Mouse (Mus musculus): Measurements from ENCODE around the gene Fndc9.

The Fndc9 gene

GRCm38 (mm10) chr11:46235334-46235733, at the start of gene Fndc9:
Gene Fndc9, plus strand, starts transcription at chr11:46235531.
- in situ Hi-C loops (cut with MboI; ENCODE audit: low pct_unique_long_range_greater_than_20kb in 1 of 2, low sequenced_read_pairs in 2 of 2, unreplicated experiment in 1 of 2), result no loop called here

GRCm38 (mm10) chr11:46188283-46188682, 47.0 kb upstream of the Fndc9 start:
- in situ Hi-C loops (cut with MboI; ENCODE audit: low pct_unique_long_range_greater_than_20kb in 1 of 2, low sequenced_read_pairs in 2 of 2, unreplicated experiment in 1 of 2), result no loop called here

GRCm38 (mm10) chr11:46194175-46194574, 41.2 kb upstream of the Fndc9 start:
- in situ Hi-C loops (cut with MboI; ENCODE audit: low pct_unique_long_range_greater_than_20kb in 1 of 2, low sequenced_read_pairs in 2 of 2, unreplicated experiment in 1 of 2), result no loop called here

- in situ Hi-C loops (cut with MboI; ENCODE audit: low pct_unique_long_range_greater_than_20kb in 1 of 2, low sequenced_read_pairs in 2 of 2, unreplicated experiment in 1 of 2), result loop anchor here in 1 of 2 experiments (25.0 kb wide), 1 partner anchor 163 kb away; no protein-coding TSS in a partner anchor
These were observed 34.7 kb upstream of the Fndc9 start for GRCm38 (mm10) chr11:46200664-46201063.

- in situ Hi-C loops (cut with MboI; ENCODE audit: low pct_unique_long_range_greater_than_20kb in 1 of 2, low sequenced_read_pairs in 2 of 2, unreplicated experiment in 1 of 2), result loop anchor here in 1 of 2 experiments (25.0 kb wide), 1 partner anchor 165 kb away; no protein-coding TSS in a partner anchor
These were observed 33.4 kb upstream of the Fndc9 start for GRCm38 (mm10) chr11:46201636-46202546.

GRCm38 (mm10) chr11:46202547-46202887, 32.8 kb upstream of the Fndc9 start:
- in situ Hi-C loops (cut with MboI; ENCODE audit: low pct_unique_long_range_greater_than_20kb in 1 of 2, low sequenced_read_pairs in 2 of 2, unreplicated experiment in 1 of 2), result loop anchor here in 1 of 2 experiments (25.0 kb wide), 1 partner anchor 165 kb away; no protein-coding TSS in a partner anchor

- in situ Hi-C loops (cut with MboI; ENCODE audit: low pct_unique_long_range_greater_than_20kb in 1 of 2, low sequenced_read_pairs in 2 of 2, unreplicated experiment in 1 of 2), result loop anchor here (5.0 to 25.0 kb wide), 2 partner anchors 168 kb away; no protein-coding TSS in a partner anchor
These were observed 30.5 kb upstream of the Fndc9 start for GRCm38 (mm10) chr11:46204841-46205240.

GRCm38 (mm10) chr11:46205639-46206409, 29.5 kb upstream of the Fndc9 start:
- in situ Hi-C loops (cut with MboI; ENCODE audit: low pct_unique_long_range_greater_than_20kb in 1 of 2, low sequenced_read_pairs in 2 of 2, unreplicated experiment in 1 of 2), result loop anchor here (5.0 to 25.0 kb wide), 2 partner anchors 169 kb away; no protein-coding TSS in a partner anchor

- in situ Hi-C loops (cut with MboI; ENCODE audit: low pct_unique_long_range_greater_than_20kb in 1 of 2, low sequenced_read_pairs in 2 of 2, unreplicated experiment in 1 of 2), result loop anchor here (5.0 to 25.0 kb wide), 2 partner anchors 173 kb away; no protein-coding TSS in a partner anchor
These were observed 25.4 kb upstream of the Fndc9 start for GRCm38 (mm10) chr11:46209884-46210283.

GRCm38 (mm10) chr11:46211858-46212257, 23.5 kb upstream of the Fndc9 start:
- in situ Hi-C loops (cut with MboI; ENCODE audit: low pct_unique_long_range_greater_than_20kb in 1 of 2, low sequenced_read_pairs in 2 of 2, unreplicated experiment in 1 of 2), result loop anchor here in 1 of 2 experiments (25.0 kb wide), 1 partner anchor 175 kb away; no protein-coding TSS in a partner anchor

GRCm38 (mm10) chr11:46213844-46214243, 21.5 kb upstream of the Fndc9 start:
- in situ Hi-C loops (cut with MboI; ENCODE audit: low pct_unique_long_range_greater_than_20kb in 1 of 2, low sequenced_read_pairs in 2 of 2, unreplicated experiment in 1 of 2), result loop anchor here in 1 of 2 experiments (25.0 kb wide), 1 partner anchor 177 kb away; no protein-coding TSS in a partner anchor

- in situ Hi-C loops (cut with MboI; ENCODE audit: low pct_unique_long_range_greater_than_20kb in 1 of 2, low sequenced_read_pairs in 2 of 2, unreplicated experiment in 1 of 2), result loop anchor here in 1 of 2 experiments (25.0 kb wide), 1 partner anchor 177 kb away; no protein-coding TSS in a partner anchor
These were observed 20.7 kb upstream of the Fndc9 start for GRCm38 (mm10) chr11:46214368-46215230.

- in situ Hi-C loops (cut with MboI; ENCODE audit: low pct_unique_long_range_greater_than_20kb in 1 of 2, low sequenced_read_pairs in 2 of 2, unreplicated experiment in 1 of 2), result loop anchor here in 1 of 2 experiments (25.0 kb wide), 1 partner anchor 178 kb away; no protein-coding TSS in a partner anchor
These were observed 20.0 kb upstream of the Fndc9 start for GRCm38 (mm10) chr11:46215354-46215753.

- in situ Hi-C loops (cut with MboI; ENCODE audit: low pct_unique_long_range_greater_than_20kb in 1 of 2, low sequenced_read_pairs in 2 of 2, unreplicated experiment in 1 of 2), result loop anchor here in 1 of 2 experiments (25.0 kb wide), 1 partner anchor 179 kb away; no protein-coding TSS in a partner anchor
These were observed 18.7 kb upstream of the Fndc9 start for GRCm38 (mm10) chr11:46216669-46217068.

GRCm38 (mm10) chr11:46217686-46218085, 17.6 kb upstream of the Fndc9 start:
- in situ Hi-C loops (cut with MboI; ENCODE audit: low pct_unique_long_range_greater_than_20kb in 1 of 2, low sequenced_read_pairs in 2 of 2, unreplicated experiment in 1 of 2), result loop anchor here in 1 of 2 experiments (25.0 kb wide), 1 partner anchor 180 kb away; no protein-coding TSS in a partner anchor

- in situ Hi-C loops (cut with MboI; ENCODE audit: low pct_unique_long_range_greater_than_20kb in 1 of 2, low sequenced_read_pairs in 2 of 2, unreplicated experiment in 1 of 2), result loop anchor here in 1 of 2 experiments (25.0 kb wide), 1 partner anchor 181 kb away; no protein-coding TSS in a partner anchor
These were observed 16.7 kb upstream of the Fndc9 start for GRCm38 (mm10) chr11:46218584-46218983.

- in situ Hi-C loops (cut with MboI; ENCODE audit: low pct_unique_long_range_greater_than_20kb in 1 of 2, low sequenced_read_pairs in 2 of 2, unreplicated experiment in 1 of 2), result loop anchor here in 1 of 2 experiments (25.0 kb wide), 1 partner anchor 182 kb away; no protein-coding TSS in a partner anchor
These were observed 16.0 kb upstream of the Fndc9 start for GRCm38 (mm10) chr11:46219380-46219779.
